Mouse (Mus musculus) lung, adult 2 months (tissue): ENCODE data around the gene Npr1.

Experiments used
- CTCF ChIP-seq: fragments of 200-500 bp; IDR thresholded peaks from 2 replicates; pipeline ENCODE4 v1.5.1; 2011; ENCODE audit warnings: mild to moderate bottlenecking, low read length, control low read depth; ENCODE audit not compliant: insufficient read depth
- POLR2A ChIP-seq: fragments of 200-500 bp; IDR thresholded peaks from 2 replicates; pipeline ENCODE4 v1.6.1; 2011; ENCODE audit warnings: low read depth, mild to moderate bottlenecking, control low read depth, low read length, borderline replicate concordance; ENCODE audit errors: extremely low read depth

GRCm38 (mm10) chr3:90400993-90401392 lies 64.7 kb downstream of the Npr1 start:
- TF ChIP-seq CTCF (no peak), POLR2A (no peak)
